Mouse (Mus musculus) kidney, postnatal 4 days (tissue): Measurements from ENCODE around the gene Ccer2.

Experiments used
- DNase-seq, 2 experiments: peaks; one replicate each; pipeline ENCODE4 v3.0.0; 2021; ENCODE audit warnings: mixed read lengths in 2 of 2

The Ccer2 gene

DNA sequence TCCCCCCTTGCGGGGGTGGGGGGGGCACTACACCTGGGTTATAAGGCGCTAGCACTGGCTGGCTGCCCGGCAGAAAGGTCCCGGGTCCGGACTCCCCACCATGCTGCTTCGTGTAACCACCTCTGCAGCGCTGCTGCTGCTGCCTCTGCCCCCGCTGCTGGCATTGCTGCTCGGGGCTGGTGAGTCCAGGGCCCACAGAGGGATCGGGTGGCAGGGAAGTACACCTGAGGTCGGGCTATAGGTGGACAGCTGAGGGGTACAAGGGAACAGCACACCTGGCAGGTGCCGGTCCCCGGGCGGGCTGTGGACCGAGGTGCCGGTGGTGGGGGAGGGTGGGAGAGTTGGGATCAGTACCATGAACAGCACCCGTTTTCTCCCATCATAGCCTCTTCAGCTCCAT is at the start of gene Ccer2:
Ccer2 (plus strand) TSS at position 96 of the 400 bp plus-strand sequence.
- no peak for DNase-seq

- DNase-seq: no peak
Measured at GRCm38 (mm10) chr7:28709454-28709853, 46.5 kb upstream of the Ccer2 start.

DNA sequence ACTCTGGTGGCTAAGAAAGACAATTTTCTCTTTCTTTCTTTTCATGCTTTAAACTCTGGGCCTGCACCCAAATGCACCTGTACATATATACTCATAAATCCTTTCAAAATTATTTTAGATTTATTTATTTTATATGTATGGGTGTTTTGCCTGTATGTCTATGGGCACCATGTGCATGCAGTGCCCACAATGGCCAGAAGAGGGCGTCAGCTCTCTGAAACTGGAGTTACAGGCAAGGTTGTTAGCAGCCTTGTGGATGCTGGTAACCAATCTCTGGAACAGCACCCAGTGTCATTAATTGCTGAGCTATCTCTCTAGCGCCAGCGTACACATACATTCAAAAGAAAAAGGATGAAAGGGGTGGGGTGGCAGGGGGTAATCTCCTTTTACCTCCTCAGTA is 45.0 kb upstream of the Ccer2 start:
- no peak for DNase-seq

GRCm38 (mm10) chr7:28714667-28715066 is 41.3 kb upstream of the Ccer2 start:
- no peak for DNase-seq

DNA sequence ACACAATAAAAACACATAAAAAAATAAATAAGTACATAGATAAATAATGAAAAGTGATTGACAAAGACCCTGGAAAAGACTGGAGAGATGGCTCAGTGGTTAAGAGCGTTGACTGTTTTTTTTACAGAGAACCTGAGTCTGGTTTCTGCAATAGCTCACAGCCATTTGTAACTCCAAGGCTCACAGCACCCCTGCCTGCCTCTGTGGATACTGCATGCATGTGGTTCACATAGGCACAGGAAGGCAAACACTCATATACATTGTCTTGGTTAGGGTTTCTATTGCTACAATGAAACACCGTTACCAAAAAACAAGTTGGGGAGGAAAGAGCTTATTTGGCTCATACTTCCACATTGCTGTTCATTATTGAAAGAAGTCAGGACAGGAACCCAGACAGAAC is 40.4 kb upstream of the Ccer2 start:
- peak in 1 of 2 experiments; percentile 23 for DNase-seq

- peak; percentile 71 to 82 for DNase-seq
Measured at GRCm38 (mm10) chr7:28716590-28717281, 39.2 kb upstream of the Ccer2 start, which contains the start of gene Fbxo17. Gene Fbxo17 (plus strand): TSS chr7:28716804.

- DNase-seq: peak; percentile 13 to 22
Measured at GRCm38 (mm10) chr7:28717726-28718125, 38.2 kb upstream of the Ccer2 start.

GRCm38 (mm10) chr7:28719159-28719558 is 36.8 kb upstream of the Ccer2 start:
- DNase-seq: peak; percentile 24 to 46

GRCm38 (mm10) chr7:28719650-28720049 is 36.3 kb upstream of the Ccer2 start:
- no peak for DNase-seq

GRCm38 (mm10) chr7:28720753-28721537 is 35.0 kb upstream of the Ccer2 start:
- DNase-seq: no peak

- DNase-seq: no peak
Measured at GRCm38 (mm10) chr7:28722079-28722478, 33.9 kb upstream of the Ccer2 start.

GRCm38 (mm10) chr7:28724613-28725012 is 31.4 kb upstream of the Ccer2 start:
- DNase-seq: no peak

- peak; percentile 83 to 86 for DNase-seq
Measured at GRCm38 (mm10) chr7:28726600-28726999, 29.4 kb upstream of the Ccer2 start.

- DNase-seq: peak; percentile 33 to 37
Measured at GRCm38 (mm10) chr7:28727649-28728340, 28.2 kb upstream of the Ccer2 start.

- DNase-seq: peak; percentile 86 to 90
Measured at GRCm38 (mm10) chr7:28732341-28733142, 23.4 kb upstream of the Ccer2 start.

DNA sequence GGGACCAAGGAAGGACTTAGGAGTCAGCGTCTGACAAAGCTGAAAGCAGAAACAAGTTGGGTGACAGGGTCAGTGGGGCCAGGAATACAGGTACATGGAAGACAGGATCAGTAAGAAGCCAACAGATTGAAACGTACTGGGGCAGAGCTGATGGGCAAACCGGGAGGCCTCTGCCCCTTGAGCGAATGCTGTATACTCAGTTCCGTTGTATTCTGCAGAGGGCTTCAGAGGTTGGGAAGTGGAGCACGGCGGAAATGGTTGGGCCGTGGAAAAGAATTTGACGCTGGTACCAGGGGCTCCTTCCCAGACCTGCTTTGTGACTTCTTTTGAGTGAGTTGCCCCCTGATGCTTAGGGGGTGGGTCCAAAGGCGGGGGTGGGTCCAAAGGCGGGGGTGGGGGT is 22.8 kb upstream of the Ccer2 start:
- no peak for DNase-seq

- DNase-seq: no peak
Measured at GRCm38 (mm10) chr7:28735701-28736100, 20.3 kb upstream of the Ccer2 start.

DNA sequence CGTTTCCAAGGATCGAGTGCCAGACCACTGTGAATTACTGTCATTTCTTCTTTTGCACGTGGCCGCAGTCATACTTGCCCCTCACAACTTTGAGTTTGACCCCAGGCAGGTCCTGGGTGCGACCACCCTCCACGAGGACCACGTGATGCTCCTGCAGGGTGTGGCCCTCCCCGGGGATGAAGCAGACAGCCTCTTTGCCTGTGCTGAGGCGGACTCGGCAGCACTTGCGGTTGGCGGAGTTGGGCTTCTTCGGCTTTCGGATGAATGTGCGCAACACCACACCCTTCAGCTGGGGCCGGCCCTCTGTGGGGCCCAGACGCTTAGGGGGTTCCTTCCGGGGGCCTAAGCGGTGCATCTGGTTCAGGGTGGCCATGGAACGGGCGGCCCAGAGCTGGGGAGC is 16.1 kb upstream of the Ccer2 start:
- no peak for DNase-seq

DNA sequence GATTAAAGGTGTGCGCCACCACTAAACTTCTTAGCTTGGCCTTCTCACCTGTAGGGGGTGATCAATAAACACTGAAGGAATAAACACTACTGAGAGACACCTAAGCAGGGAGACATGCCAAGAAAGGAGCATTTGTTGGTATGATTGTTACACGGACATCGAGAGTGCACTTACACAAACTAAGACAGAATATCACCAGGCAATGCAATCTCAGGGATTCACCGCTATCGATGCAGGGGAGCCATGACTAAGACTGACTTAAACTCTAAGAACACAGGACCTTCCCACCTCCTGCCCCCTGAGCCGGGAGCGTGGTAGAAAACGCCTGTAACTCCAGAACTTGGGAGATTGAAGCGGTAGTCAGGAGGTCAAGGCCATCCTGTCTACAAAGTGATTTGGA is 15.0 kb upstream of the Ccer2 start:
- peak in 1 of 2 experiments; percentile 15 for DNase-seq

DNA sequence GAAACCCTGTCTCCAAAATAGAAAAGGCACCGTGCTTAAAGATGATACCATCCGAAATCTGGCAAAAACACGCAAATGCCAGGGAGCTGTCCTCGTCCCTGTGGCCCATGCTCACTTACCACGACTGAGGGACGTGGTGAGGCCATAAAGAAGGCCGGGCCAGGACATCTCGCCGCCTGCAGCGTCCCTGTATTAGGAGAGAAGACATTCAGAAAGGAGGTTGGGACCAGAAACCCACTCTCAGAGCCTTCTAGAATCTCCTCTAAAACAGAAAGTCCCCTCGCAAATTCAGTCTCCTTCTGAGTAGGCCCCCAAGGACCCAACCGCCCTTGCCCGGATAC is 14.6 kb upstream of the Ccer2 start:
- no peak for DNase-seq

GRCm38 (mm10) chr7:28741709-28742438 is 14.1 kb upstream of the Ccer2 start, which contains the start of the genes Mrps12 and Sars2:
Gene Mrps12 (minus strand): TSS chr7:28741820.
Gene Sars2 (plus strand): TSS chr7:28741992.
- DNase-seq: peak; percentile 94 to 97

DNA sequence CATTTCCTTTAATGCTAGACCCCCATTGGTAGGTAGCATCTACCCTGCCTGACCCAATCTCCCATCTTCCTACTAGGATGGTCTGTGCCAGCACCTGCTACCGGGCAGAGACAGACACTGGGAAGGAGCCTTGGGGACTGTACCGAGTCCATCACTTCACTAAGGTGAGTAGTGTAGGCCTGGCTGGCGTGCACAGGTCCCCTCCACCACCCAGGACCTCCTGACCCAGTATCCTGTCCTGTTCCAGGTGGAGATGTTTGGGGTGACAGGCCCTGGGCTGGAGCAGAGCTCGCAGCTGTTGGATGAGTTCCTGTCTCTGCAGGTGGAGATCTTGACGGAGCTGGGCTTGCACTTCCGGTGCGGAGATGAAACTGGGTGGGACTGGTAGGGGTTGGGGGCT is 6.0 kb upstream of the Ccer2 start:
- no peak for DNase-seq
